Mouse (Mus musculus) myocyte (in vitro differentiated cells): Measurements from ENCODE around the gene Olfr195.

ENCODE experiments used
- CEBPB ChIP-seq: IDR thresholded peaks from 2 replicates; pipeline ENCODE4 v1.6.1; 2011; ENCODE audit warnings: mild to moderate bottlenecking, moderate library complexity; ENCODE audit not compliant: poor library complexity, insufficient read depth, severe bottlenecking
- E2F4 ChIP-seq: IDR thresholded peaks from one replicate; pipeline ENCODE4 v1.6.1; 2011; ENCODE audit warnings: mild to moderate bottlenecking, control low read depth, moderate library complexity; ENCODE audit not compliant: insufficient read depth
- MAX ChIP-seq: IDR thresholded peaks from one replicate; pipeline ENCODE4 v1.6.1; 2011; ENCODE audit warnings: low read depth, mild to moderate bottlenecking, control low read depth
- MYOG ChIP-seq, 3 experiments: IDR thresholded peaks; one replicate each; pipeline ENCODE4 v1.6.1; 2011; ENCODE audit warnings: control low read depth in 2 of 3, low read depth in 2 of 3, mild to moderate bottlenecking in 2 of 3; ENCODE audit not compliant: insufficient read length in 2 of 3, control insufficient read depth in 1 of 3, insufficient read depth in 1 of 3
- POLR2A ChIP-seq: IDR thresholded peaks from one replicate; pipeline ENCODE4 v1.6.1; 2011; ENCODE audit warnings: low read depth, mild to moderate bottlenecking, control low read depth, moderate library complexity; ENCODE audit not compliant: insufficient read length
- POLR2AphosphoS2 ChIP-seq: IDR thresholded peaks from one replicate; pipeline ENCODE4 v1.6.1; 2011; ENCODE audit warnings: low read depth, control low read depth; ENCODE audit not compliant: insufficient read length
- REST ChIP-seq: IDR thresholded peaks from one replicate; pipeline ENCODE4 v1.6.1; 2011; ENCODE audit warnings: mild to moderate bottlenecking, control low read depth, moderate library complexity; ENCODE audit not compliant: insufficient read depth, insufficient read length
- SRF ChIP-seq: IDR thresholded peaks from one replicate; pipeline ENCODE4 v1.6.1; 2011; ENCODE audit warnings: low read depth; ENCODE audit not compliant: control insufficient read depth, insufficient read length
- TCF12 ChIP-seq: IDR thresholded peaks from one replicate; pipeline ENCODE4 v1.6.1; 2011; ENCODE audit warnings: mild to moderate bottlenecking, control low read depth; ENCODE audit not compliant: poor library complexity, insufficient read depth, severe bottlenecking
- TCF3 ChIP-seq: IDR thresholded peaks from one replicate; pipeline ENCODE4 v1.6.1; 2011; ENCODE audit warnings: low read depth, control low read depth; ENCODE audit not compliant: insufficient read length
- USF1 ChIP-seq: IDR thresholded peaks from one replicate; pipeline ENCODE4 v1.6.1; 2011; ENCODE audit warnings: low read depth, mild to moderate bottlenecking, control low read depth, moderate library complexity

DNA sequence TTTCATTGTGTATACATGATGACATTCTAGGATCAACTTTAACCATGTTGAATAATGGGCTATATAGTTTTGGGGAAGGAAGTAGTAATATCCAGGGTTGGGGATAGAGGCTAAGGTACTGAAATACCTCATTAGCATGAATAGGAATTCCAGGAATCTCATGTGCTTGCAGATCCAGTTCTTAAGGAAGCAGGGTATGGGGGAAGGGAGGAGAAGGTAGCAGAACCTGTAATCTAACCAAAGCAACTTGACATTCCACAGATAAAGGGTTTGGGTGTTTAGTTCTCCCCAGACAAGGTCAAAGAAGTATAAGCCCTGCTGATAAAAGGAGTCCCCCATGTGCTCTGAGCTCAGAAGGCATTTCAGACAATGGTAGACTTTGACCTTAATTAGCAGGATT lies 5.7 kb upstream of the Olfr195 start:
- TF ChIP-seq POLR2A (no peak), MYOG (IDR thresholded peaks at IDR 0.05; ENCODE audit: control insufficient read depth in 1 of 3, insufficient read depth in 1 of 3, insufficient read length in 2 of 3, low read depth in 2 of 3) (no peak), TCF3 (no peak), REST (no peak), MAX (no peak), SRF (no peak), USF1 (no peak), CEBPB (no peak), POLR2AphosphoS2 (no peak), E2F4 (no peak), TCF12 (no peak)
